Mouse (Mus musculus) liver, embryonic 14.5 days (tissue): Measurements from ENCODE around the gene Gm8122. TPM values are rescaled to one million over a fixed set of nuclear protein-coding genes. Genes with fewer than 3 reads are reported as not detected.
"Not testable (repeated sequence)": the region's sequence is repeated elsewhere in the genome, so short reads cannot be mapped to it uniquely, and the experiment has no call there.

ENCODE experiments used
- ATAC-seq: fragments of 200-750 bp; cut with Nextera tagmentation; 2 replicates; pipeline ENCODE4 v1.8.0; 2017; ENCODE audit warnings: moderate number of reproducible peaks, mild to moderate bottlenecking, moderate library complexity; ENCODE audit not compliant: insufficient read depth
- DNase-seq, 3 experiments: peaks; one replicate each; pipeline ENCODE4 v3.0.0-alpha.2; 2012 to 2013; ENCODE audit warnings: low read depth in 3 of 3, low spot score in 3 of 3
- H3K27ac ChIP-seq: fragments of 300-500 bp; sonication (generic); 2 replicates; pipeline ENCODE4 v1.5.1; 2014; ENCODE audit warnings: moderate library complexity, mild to moderate bottlenecking, control low read depth, inconsistent platforms
- H3K27me3 ChIP-seq: fragments of 300-500 bp; sonication (generic); 2 replicates; pipeline ENCODE4 v1.6.1; 2014; ENCODE audit warnings: mild to moderate bottlenecking, low read length, moderate library complexity; ENCODE audit not compliant: control insufficient read depth, insufficient read depth
- H3K36me3 ChIP-seq: fragments of 300-500 bp; sonication (generic); replicated peaks from 2 replicates; pipeline ENCODE4 v1.6.1; 2014; ENCODE audit warnings: low read depth; ENCODE audit not compliant: control insufficient read depth, insufficient read depth
- H3K4me1 ChIP-seq, 2 experiments: fragments of 200-500 bp in 1 of 2; fragments of 300-500 bp in 1 of 2; sonication (generic) in 1 of 2; replicated peaks; 2 replicates each; pipeline ENCODE4 v1.6.1; 2012 to 2014; ENCODE audit warnings: antibody characterized with exemption in 1 of 2, inconsistent platforms in 1 of 2, low read length in 1 of 2; ENCODE audit not compliant: control insufficient read depth in 2 of 2, insufficient read depth in 2 of 2
- H3K4me2 ChIP-seq: fragments of 300-500 bp; sonication (generic); 2 replicates; pipeline ENCODE4 v1.6.1; 2014; ENCODE audit warnings: low read depth, mild to moderate bottlenecking, control low read depth, moderate library complexity
- H3K4me3 ChIP-seq, 2 experiments: fragments of 200-500 bp in 1 of 2; fragments of 300-500 bp in 1 of 2; sonication (generic) in 1 of 2; 2 replicates each; pipeline ENCODE4 v1.5.1; 2012 to 2014; ENCODE audit warnings: low read depth in 2 of 2, low read length in 2 of 2, mild to moderate bottlenecking in 2 of 2, control low read depth in 1 of 2, inconsistent platforms in 1 of 2, moderate library complexity in 1 of 2; ENCODE audit not compliant: insufficient read depth in 1 of 2
- H3K9ac ChIP-seq: fragments of 300-500 bp; sonication (generic); replicated peaks from 2 replicates; pipeline ENCODE4 v1.6.1; 2014; ENCODE audit warnings: mild to moderate bottlenecking, control low read depth, moderate library complexity
- H3K9me3 ChIP-seq: fragments of 300-500 bp; sonication (generic); 2 replicates; pipeline ENCODE4 v1.6.1; 2016; ENCODE audit warnings: low read length, mixed read lengths; ENCODE audit not compliant: control insufficient read depth
- WGBS: fragments of 180-500 bp; shearing (Covaris S2); extraction: QIAGEN DNeasy Blood & Tissue Kit; methylation state at CpG from one replicate; pipeline ENCODE4 v1.1.7; 2014; ENCODE audit not compliant: insufficient replicate concordance; 5-methylcytosine and 5-hydroxymethylcytosine counted together
- polyA plus RNA-seq, 2 experiments: library from polyadenylated mRNA; depleted of rRNA in 1 of 2; stranded (reverse) in 1 of 2; unstranded in 1 of 2; fragments of >200 nt; fragmentation: Nextera tagmentation in 1 of 2; extraction: Ambion mirVana in 1 of 2; gene quantifications; 2 replicates each; pipeline versions ENCODE4 v1.2.1 to v1.2.3; 2012 to 2014

Gene Gm8122
- polyA plus RNA-seq, 2 experiments = not detected

DNA sequence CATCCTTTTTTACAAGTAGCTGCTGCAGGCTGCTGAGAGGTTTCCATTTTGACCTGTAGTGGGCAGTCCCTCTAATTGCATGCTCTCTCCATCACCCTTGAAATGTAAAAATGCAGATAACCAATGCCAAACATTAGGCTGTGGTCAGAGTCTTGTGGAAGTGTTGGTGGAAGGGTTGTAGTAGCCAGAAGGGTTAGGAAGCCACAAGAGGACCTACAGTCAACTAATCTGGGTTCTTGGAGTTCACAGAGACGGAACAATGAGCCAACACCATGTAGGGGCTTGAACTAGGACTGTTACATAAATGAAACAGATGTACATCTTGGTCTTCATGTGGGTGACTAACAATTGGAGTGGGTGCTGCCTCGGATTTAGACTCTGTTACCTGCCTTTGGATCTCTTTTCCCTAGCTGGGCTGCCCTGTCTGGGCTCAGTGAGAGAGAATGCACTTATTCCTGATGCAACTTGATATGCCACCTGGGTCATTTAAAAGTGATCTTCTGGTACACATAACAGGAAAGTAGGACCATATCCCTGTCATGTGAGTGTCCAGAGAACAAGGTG, 33.5 kb upstream of the Gm8122 start:
- not testable (repeated sequence) for H3K4me3 ChIP-seq, H3K4me2 ChIP-seq, DNase-seq, H3K9ac ChIP-seq, H3K4me1 ChIP-seq, H3K9me3 ChIP-seq, H3K27ac ChIP-seq, H3K27me3 ChIP-seq, H3K36me3 ChIP-seq, ATAC-seq
- WGBS = 18% methylated on average over 2 of the region's 2 CpGs

DNA sequence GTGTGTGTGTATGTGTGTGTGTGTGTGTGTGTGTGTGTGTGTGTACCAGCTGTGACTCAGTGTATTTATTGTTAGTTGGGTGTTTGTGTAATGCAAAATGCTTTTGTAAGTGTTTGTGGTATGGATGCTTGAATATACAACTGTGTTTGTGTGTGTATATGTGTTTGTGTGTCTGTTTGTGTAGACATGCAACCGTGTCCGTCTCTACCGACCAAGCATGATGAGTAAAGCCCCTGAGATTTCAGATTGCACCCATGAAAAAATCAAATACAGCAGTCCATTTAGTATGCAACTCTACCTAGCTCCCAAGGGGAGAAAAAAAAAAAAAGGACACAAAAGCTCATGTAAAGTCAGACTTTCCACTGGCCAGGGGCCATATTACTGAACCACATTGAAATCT, 28.3 kb upstream of the Gm8122 start:
- not testable (repeated sequence) for H3K36me3 ChIP-seq, H3K4me3 ChIP-seq, H3K9ac ChIP-seq, ATAC-seq, H3K4me1 ChIP-seq, DNase-seq, H3K27ac ChIP-seq, H3K27me3 ChIP-seq, H3K4me2 ChIP-seq, H3K9me3 ChIP-seq
- 59% methylated on average over 3 of the region's 3 CpGs for WGBS

- not testable (repeated sequence) for H3K4me1 ChIP-seq, H3K4me2 ChIP-seq, H3K4me3 ChIP-seq, H3K27me3 ChIP-seq, H3K36me3 ChIP-seq, H3K9me3 ChIP-seq, ATAC-seq, H3K27ac ChIP-seq, DNase-seq, H3K9ac ChIP-seq
- 76% methylated on average over 2 of the region's 4 CpGs for WGBS
Measured at GRCm38 (mm10) chr14:43258349-43258748, 23.2 kb upstream of the Gm8122 start, which contains the start of gene Gm8126. Gm8126 (plus strand) TSS chr14:43258649.

- H3K4me2 ChIP-seq, H3K36me3 ChIP-seq, DNase-seq, H3K27ac ChIP-seq, H3K4me1 ChIP-seq, H3K9ac ChIP-seq, ATAC-seq, H3K4me3 ChIP-seq, H3K27me3 ChIP-seq, H3K9me3 ChIP-seq: not testable (repeated sequence)
- WGBS = 33% methylated on average over 1 of the region's 1 CpGs
Measured at GRCm38 (mm10) chr14:43256511-43256910, 21.4 kb upstream of the Gm8122 start.

GRCm38 (mm10) chr14:43250549-43251253, 15.6 kb upstream of the Gm8122 start:
- H3K9me3 ChIP-seq, DNase-seq, ATAC-seq, H3K4me1 ChIP-seq, H3K4me2 ChIP-seq, H3K27me3 ChIP-seq, H3K27ac ChIP-seq, H3K36me3 ChIP-seq, H3K9ac ChIP-seq, H3K4me3 ChIP-seq: not testable (repeated sequence)
- WGBS = 23% methylated on average over 5 of the region's 6 CpGs

GRCm38 (mm10) chr14:43249611-43250170, 14.6 kb upstream of the Gm8122 start:
- ATAC-seq, H3K9ac ChIP-seq, H3K27ac ChIP-seq, H3K4me3 ChIP-seq, H3K36me3 ChIP-seq, H3K27me3 ChIP-seq, H3K9me3 ChIP-seq, DNase-seq, H3K4me1 ChIP-seq, H3K4me2 ChIP-seq: not testable (repeated sequence)
- 20% methylated on average over 10 of the region's 12 CpGs for WGBS

- DNase-seq, H3K9me3 ChIP-seq, H3K4me1 ChIP-seq, H3K36me3 ChIP-seq, H3K27me3 ChIP-seq, H3K4me3 ChIP-seq, H3K27ac ChIP-seq, ATAC-seq, H3K4me2 ChIP-seq, H3K9ac ChIP-seq: not testable (repeated sequence)
Measured at GRCm38 (mm10) chr14:43237769-43238168, 2.7 kb upstream of the Gm8122 start.
